In genomic region chr11:115178766-115179165, GRCm38 (mm10) we compare ENCODE assay signal across 13 mouse cellular contexts. TPM values are rescaled to one million over a fixed set of nuclear protein-coding genes. Genes with fewer than 3 reads are reported as not detected.
DNase-seq lines count a peak whose midpoint lies in the region; ATAC-seq and TF ChIP-seq lines count a peak whose summit lies in the region.
"Had no signal": no experiment of that assay in that cellular context is flagged by ENCODE, and none has a peak within 500 bp of the region (broad histone marks: within the 10 kb centered on the region; RNA-seq: fewer than 3 reads in every experiment).

No protein-coding gene starts in this region.

- H3K27ac ChIP-seq in hindbrain, embryonic 14.5 days, result peak overlapping the region; percentile 71
- peak overlapping the region; percentile 75 for H3K27ac ChIP-seq in hindbrain, embryonic 15.5 days (replicated peaks)
- H3K27ac ChIP-seq in midbrain, postnatal 0 days (ENCODE audit: low read depth, low read length), result peak overlapping the region; percentile 55; the same call in 1 of the 2 replicates
- H3K27ac ChIP-seq: embryonic facial prominence, embryonic 15.5 days; heart, embryonic 13.5 days had no signal

- no peaks in the 10 kb centered on the region for H3K9me3 ChIP-seq in hindbrain, embryonic 14.5 days (ENCODE audit: control insufficient read depth, low read length)
- no peaks in the 10 kb centered on the region for H3K9me3 ChIP-seq in hindbrain, embryonic 15.5 days
- H3K9me3 ChIP-seq in midbrain, postnatal 0 days (ENCODE audit: low read length), result no peaks in the 10 kb centered on the region
- H3K9me3 ChIP-seq: embryonic facial prominence, embryonic 15.5 days; heart, embryonic 13.5 days had no signal

- ATAC-seq in hindbrain, embryonic 14.5 days (ENCODE audit: low FRiP score), result no peak
- no peak for ATAC-seq in hindbrain, embryonic 15.5 days (ENCODE audit: low FRiP score, low read depth)
- ATAC-seq in midbrain, postnatal 0 days (ENCODE audit: low FRiP score), result no peak

- no peak overlapping the region for H3K9ac ChIP-seq in hindbrain, embryonic 14.5 days
- no peak overlapping the region for H3K9ac ChIP-seq in hindbrain, embryonic 15.5 days
- H3K9ac ChIP-seq in midbrain, postnatal 0 days (replicated peaks; ENCODE audit: low read length, poor library complexity, severe bottlenecking), result no peak overlapping the region
- H3K9ac ChIP-seq: embryonic facial prominence, embryonic 15.5 days; heart, embryonic 13.5 days had no signal

- no peak overlapping the region for H3K4me3 ChIP-seq in hindbrain, embryonic 14.5 days (replicated peaks; ENCODE audit: low read length)
- H3K4me3 ChIP-seq in hindbrain, embryonic 15.5 days, result no peak overlapping the region
- no peak overlapping the region for H3K4me3 ChIP-seq in midbrain, postnatal 0 days (ENCODE audit: low read depth, low read length)
- H3K4me3 ChIP-seq: embryonic facial prominence, embryonic 15.5 days; heart, embryonic 13.5 days had no signal

- 87% methylated on average over 2 of the region's 2 CpGs for WGBS in hindbrain, embryonic 14.5 days
- WGBS in hindbrain, embryonic 15.5 days, result 80% methylated on average over 2 of the region's 2 CpGs
- 82% methylated on average over 2 of the region's 2 CpGs for WGBS in midbrain, postnatal 0 days

- H3K4me1 ChIP-seq in hindbrain, embryonic 14.5 days (replicated peaks; ENCODE audit: control insufficient read depth, insufficient read depth, low read length), result peaks cover 31% of the 10 kb centered on the region
- peaks cover 62% of the 10 kb centered on the region for H3K4me1 ChIP-seq in hindbrain, embryonic 15.5 days (replicated peaks)
- H3K4me1 ChIP-seq in midbrain, postnatal 0 days (ENCODE audit: insufficient read depth, low read length), result peaks cover 5% of the 10 kb centered on the region; the same call in 1 of the 2 replicates

- DNase-seq in kidney, adult 9 months, result peak; percentile 91
- no peak for DNase-seq in kidney, adult 18-20 months
- no peak for DNase-seq in hindbrain, embryonic 14.5 days (ENCODE audit: low spot score)
- no peak for DNase-seq in midbrain, postnatal 0 days (ENCODE audit: low spot score)
- DNase-seq in adrenal gland, postnatal 14 days, result no peak
- DNase-seq in cerebellum, postnatal 25 days, result no peak
- DNase-seq: lung, adult 18-20 months; lung, postnatal 4 days; right cerebral cortex, postnatal 25 days; thymus, postnatal 36 days had no signal

- no peak overlapping the region for H3K4me2 ChIP-seq in hindbrain, embryonic 14.5 days (replicated peaks)
- no peak overlapping the region for H3K4me2 ChIP-seq in hindbrain, embryonic 15.5 days
- no peak overlapping the region for H3K4me2 ChIP-seq in midbrain, postnatal 0 days (ENCODE audit: low read depth, low read length, poor library complexity, severe bottlenecking)
- H3K4me2 ChIP-seq: embryonic facial prominence, embryonic 15.5 days; heart, embryonic 13.5 days had no signal

- H3K27me3 ChIP-seq in hindbrain, embryonic 14.5 days (ENCODE audit: control insufficient read depth, insufficient read depth, low read length), result peaks cover 5% of the 10 kb centered on the region; the same call in 1 of the 2 replicates
- H3K27me3 ChIP-seq in hindbrain, embryonic 15.5 days, result peaks cover 11% of the 10 kb centered on the region; the same call in 1 of the 2 replicates
- 0 out of 2 replicates have a peak, but pooled peaks cover 3% of the 10 kb centered on the region for H3K27me3 ChIP-seq in midbrain, postnatal 0 days (ENCODE audit: insufficient read depth, low read length)

- no peak for TF ChIP-seq CTCF in midbrain, postnatal 0 days (IDR thresholded peaks at IDR 0.05)

- peaks cover 4% of the 10 kb centered on the region; the same call in 1 of the 2 replicates for H3K36me3 ChIP-seq in hindbrain, embryonic 14.5 days (replicated peaks; ENCODE audit: control insufficient read depth, insufficient read depth)
- H3K36me3 ChIP-seq in hindbrain, embryonic 15.5 days, result no peaks in the 10 kb centered on the region
- peaks cover 5% of the 10 kb centered on the region; the same call in 1 of the 2 replicates for H3K36me3 ChIP-seq in midbrain, postnatal 0 days (ENCODE audit: insufficient read depth, low read length)
- H3K36me3 ChIP-seq: embryonic facial prominence, embryonic 15.5 days had no signal

RNA-seq across cellular contexts. Expression of gene Tmem104, which starts 8.5 kb away (rescaled TPM):
- polyA plus RNA-seq in hindbrain, embryonic 14.5 days (2014; fragmentation: Nextera tagmentation; extraction: Ambion mirVana), result 10.7 and 11.7 TPM in 2 replicates
- polyA plus RNA-seq in hindbrain, embryonic 15.5 days (2015; fragmentation: Nextera tagmentation; extraction: Ambion mirVana), result 15.1 and 17.5 TPM in 2 replicates
- 7.8 and 8.5 TPM in 2 replicates for total RNA-seq in midbrain, postnatal 0 days (2014; rRNA removed)
- 12.2 and 12.9 TPM in 2 replicates for polyA plus RNA-seq in midbrain, postnatal 0 days (2015; fragmentation: Nextera tagmentation; extraction: Ambion mirVana)
- total RNA-seq in adrenal gland, postnatal 14 days (2021), result 9.0 and 15.7 TPM in 2 replicates

RNA-seq across cellular contexts. Expression of gene Nat9, which starts 8.9 kb away (rescaled TPM):
- polyA plus RNA-seq in hindbrain, embryonic 14.5 days (2014; fragmentation: Nextera tagmentation; extraction: Ambion mirVana), result 18.2 and 20.0 TPM in 2 replicates
- 19.1 and 20.4 TPM in 2 replicates for polyA plus RNA-seq in hindbrain, embryonic 15.5 days (2015; fragmentation: Nextera tagmentation; extraction: Ambion mirVana)
- total RNA-seq in midbrain, postnatal 0 days (2014; rRNA removed), result 13.0 and 19.3 TPM in 2 replicates
- 17.5 and 20.1 TPM in 2 replicates for polyA plus RNA-seq in midbrain, postnatal 0 days (2015; fragmentation: Nextera tagmentation; extraction: Ambion mirVana)
- 26.4 and 30.6 TPM in 2 replicates for total RNA-seq in adrenal gland, postnatal 14 days (2021)

RNA-seq across cellular contexts. Expression of gene Slc9a3r1, which starts 15.6 kb away (rescaled TPM):
- 60.5 and 65.9 TPM in 2 replicates for polyA plus RNA-seq in hindbrain, embryonic 14.5 days (2014; fragmentation: Nextera tagmentation; extraction: Ambion mirVana)
- polyA plus RNA-seq in hindbrain, embryonic 15.5 days (2015; fragmentation: Nextera tagmentation; extraction: Ambion mirVana), result 68.7 and 70.2 TPM in 2 replicates
- 53.3 and 57.3 TPM in 2 replicates for total RNA-seq in midbrain, postnatal 0 days (2014; rRNA removed)
- 65.4 and 72.9 TPM in 2 replicates for polyA plus RNA-seq in midbrain, postnatal 0 days (2015; fragmentation: Nextera tagmentation; extraction: Ambion mirVana)
- total RNA-seq in adrenal gland, postnatal 14 days (2021), result 23.0 and 24.3 TPM in 2 replicates

RNA-seq across cellular contexts. Expression of gene Cd300lf, which starts 45.0 kb away (rescaled TPM):
- polyA plus RNA-seq in hindbrain, embryonic 14.5 days (2014; fragmentation: Nextera tagmentation; extraction: Ambion mirVana), result not detected in 2 replicates
- 0.17 and 0.34 TPM in 2 replicates for polyA plus RNA-seq in hindbrain, embryonic 15.5 days (2015; fragmentation: Nextera tagmentation; extraction: Ambion mirVana)
- total RNA-seq in midbrain, postnatal 0 days (2014; rRNA removed), result 0.16 and 0.42 TPM in 2 replicates
- polyA plus RNA-seq in midbrain, postnatal 0 days (2015; fragmentation: Nextera tagmentation; extraction: Ambion mirVana), result 0.09 and 0.10 TPM in 2 replicates
- 0.52 and 1.4 TPM in 2 replicates for total RNA-seq in adrenal gland, postnatal 14 days (2021)
